Comparison of ENCODE assay signal across 9 mouse cellular contexts in the genomic region with DNA sequence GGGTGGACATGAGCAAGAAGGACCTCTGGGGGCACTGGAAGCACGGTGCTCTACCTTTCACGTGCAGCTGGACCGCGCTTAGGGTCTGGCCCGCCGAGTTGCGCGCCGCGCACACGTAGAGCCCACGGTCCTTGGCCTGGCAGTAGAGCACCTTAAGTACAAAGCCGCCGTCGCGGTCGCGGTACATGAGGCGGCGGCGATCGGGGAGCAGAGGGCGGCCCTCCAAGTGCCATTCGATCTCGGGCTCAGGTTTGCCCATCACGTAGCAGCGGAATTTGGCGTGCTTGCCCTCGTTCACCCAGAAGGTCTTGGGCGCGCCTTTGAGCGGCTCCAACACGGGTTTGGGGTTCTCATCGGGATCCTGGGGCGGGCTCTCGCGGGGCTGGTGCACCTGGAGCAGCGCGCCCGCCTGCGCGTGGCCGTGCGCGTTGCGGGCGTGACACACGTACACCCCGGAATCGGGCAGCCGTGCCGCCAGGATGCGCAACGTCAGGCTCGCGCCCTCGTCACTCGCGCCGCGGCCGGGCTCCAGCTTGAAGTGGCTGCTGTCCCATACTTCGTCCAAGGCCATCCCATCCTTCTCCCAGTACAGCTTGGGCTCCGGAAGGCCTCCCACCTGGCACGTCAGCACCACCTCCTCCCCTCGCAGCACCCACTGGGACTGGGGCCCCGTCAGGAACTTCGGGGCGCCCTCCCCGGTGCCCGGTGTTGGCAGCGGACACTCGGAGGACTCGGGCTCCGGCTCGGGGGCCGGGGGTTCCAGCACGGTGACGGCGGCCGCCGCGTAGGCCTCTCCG. TPM values are rescaled to one million over a fixed set of nuclear protein-coding genes. Genes with fewer than 3 reads are reported as not detected.
A peak's percentile ranks its signal among the peaks of the same experiment; 100 is the strongest.
DNase-seq lines count a peak whose midpoint lies in the region; ATAC-seq lines count a peak whose summit lies in the region.
"Had no signal": no experiment of that assay in that cellular context is flagged by ENCODE, and none has a peak within 500 bp of the region (broad histone marks: within the 10 kb centered on the region; RNA-seq: fewer than 3 reads in every experiment).

No protein-coding gene starts in this region.

- peak overlapping the region; percentile 97 for H3K9ac ChIP-seq in hindbrain, embryonic 13.5 days

- peak overlapping the region; percentile 79 for H3K4me3 ChIP-seq in hindbrain, embryonic 13.5 days

- H3K4me2 ChIP-seq in hindbrain, embryonic 13.5 days, result peak overlapping the region; percentile 90

- peaks cover 25% of the 10 kb centered on the region for H3K36me3 ChIP-seq in hindbrain, embryonic 13.5 days

- no peaks in the 10 kb centered on the region for H3K9me3 ChIP-seq in hindbrain, embryonic 13.5 days

- H3K4me1 ChIP-seq in hindbrain, embryonic 13.5 days (replicated peaks), result peaks cover 40% of the 10 kb centered on the region

- ATAC-seq in hindbrain, embryonic 13.5 days (ENCODE audit: low FRiP score), result peak; percentile 75

- H3K27me3 ChIP-seq in hindbrain, embryonic 13.5 days, result peaks cover 49% of the 10 kb centered on the region

- DNase-seq in adipocyte (ENCODE audit: low spot score), result peak; percentile 66
- peak; percentile 93 to 94 for DNase-seq in cerebellum, postnatal 25 days
- DNase-seq in frontal cortex, postnatal 36 days (ENCODE audit: low spot score in 2 of 2), result peak; percentile 84
- peak; percentile 70 to 84 for DNase-seq in left cerebral cortex, adult 8-10 months (ENCODE audit: low spot score in 2 of 2)
- peak; percentile 59 for DNase-seq in mesoderm, embryonic 11.5 days (ENCODE audit: low read depth, low spot score)
- peak; percentile 74 for DNase-seq in skeletal muscle tissue, adult 2 months (ENCODE audit: low read depth, low spot score)
- DNase-seq in spleen, adult 18-20 months, result no peak

- peak overlapping the region; percentile 94 for H3K27ac ChIP-seq in hindbrain, embryonic 13.5 days

- WGBS in hindbrain, embryonic 13.5 days, result under 1% methylated on average over 79 of the region's 84 CpGs

RNA-seq across cellular contexts. Expression of a gene that starts 0.9 kb away (rescaled TPM):
- 21.0 and 22.8 TPM in 2 replicates for polyA plus RNA-seq in hindbrain, embryonic 13.5 days (2015; fragmentation: Nextera tagmentation; extraction: Ambion mirVana)
- total RNA-seq in left cerebral cortex, adult 8-10 months (2022), result 10 to 100 TPM; 25.9 to 30.7 (median 28.7) TPM

RNA-seq across cellular contexts. Expression of a gene that starts 1.5 kb away (rescaled TPM):
- polyA plus RNA-seq in hindbrain, embryonic 13.5 days (2015; fragmentation: Nextera tagmentation; extraction: Ambion mirVana), result 11.5 and 11.7 TPM in 2 replicates
- 10 to 100 TPM; 18.8 to 24.0 (median 21.0) TPM for total RNA-seq in left cerebral cortex, adult 8-10 months (2022)

RNA-seq across cellular contexts. Expression of a gene that starts 16.0 kb away (rescaled TPM):
- 18.6 and 20.7 TPM in 2 replicates for polyA plus RNA-seq in hindbrain, embryonic 13.5 days (2015; fragmentation: Nextera tagmentation; extraction: Ambion mirVana)
- 10 to 100 TPM; 28.0 to 34.1 (median 32.2) TPM for total RNA-seq in left cerebral cortex, adult 8-10 months (2022)

RNA-seq across cellular contexts. Expression of a gene that starts 26.0 kb away (rescaled TPM):
- 43.7 and 45.0 TPM in 2 replicates for polyA plus RNA-seq in hindbrain, embryonic 13.5 days (2015; fragmentation: Nextera tagmentation; extraction: Ambion mirVana)
- total RNA-seq in left cerebral cortex, adult 8-10 months (2022), result 10 to 100 TPM; 62.4 to 70.5 (median 64.8) TPM
- total RNA-seq: hematopoietic stem cell, adult 5-6 weeks had no signal

RNA-seq across cellular contexts. Expression of a gene that starts 26.2 kb away (rescaled TPM):
- 32.4 and 33.8 TPM in 2 replicates for polyA plus RNA-seq in hindbrain, embryonic 13.5 days (2015; fragmentation: Nextera tagmentation; extraction: Ambion mirVana)
- total RNA-seq in left cerebral cortex, adult 8-10 months (2022), result 10 to 100 TPM; 76.6 to 84.3 (median 80.0) TPM

Comparison
In these comparisons a context has a peak if more than half of its experiments do, and no peak if none do; other contexts are left out.
1. DNase-seq: peak in adipocyte (single experiment), cerebellum, postnatal 25 days (2 of 2), frontal cortex, postnatal 36 days (2 of 2), left cerebral cortex, adult 8-10 months (2 of 2), mesoderm, embryonic 11.5 days (single experiment) and skeletal muscle tissue, adult 2 months (single experiment); none in spleen, adult 18-20 months (0 of 2).